Mouse (Mus musculus) ovary, postnatal 10 days (tissue): ENCODE measurements around the gene Bak1.

Experiments used
- DNase-seq: peaks from one replicate; pipeline ENCODE4 v3.0.0; 2022; ENCODE audit warnings: low spot score

Bak1 gene

DNA sequence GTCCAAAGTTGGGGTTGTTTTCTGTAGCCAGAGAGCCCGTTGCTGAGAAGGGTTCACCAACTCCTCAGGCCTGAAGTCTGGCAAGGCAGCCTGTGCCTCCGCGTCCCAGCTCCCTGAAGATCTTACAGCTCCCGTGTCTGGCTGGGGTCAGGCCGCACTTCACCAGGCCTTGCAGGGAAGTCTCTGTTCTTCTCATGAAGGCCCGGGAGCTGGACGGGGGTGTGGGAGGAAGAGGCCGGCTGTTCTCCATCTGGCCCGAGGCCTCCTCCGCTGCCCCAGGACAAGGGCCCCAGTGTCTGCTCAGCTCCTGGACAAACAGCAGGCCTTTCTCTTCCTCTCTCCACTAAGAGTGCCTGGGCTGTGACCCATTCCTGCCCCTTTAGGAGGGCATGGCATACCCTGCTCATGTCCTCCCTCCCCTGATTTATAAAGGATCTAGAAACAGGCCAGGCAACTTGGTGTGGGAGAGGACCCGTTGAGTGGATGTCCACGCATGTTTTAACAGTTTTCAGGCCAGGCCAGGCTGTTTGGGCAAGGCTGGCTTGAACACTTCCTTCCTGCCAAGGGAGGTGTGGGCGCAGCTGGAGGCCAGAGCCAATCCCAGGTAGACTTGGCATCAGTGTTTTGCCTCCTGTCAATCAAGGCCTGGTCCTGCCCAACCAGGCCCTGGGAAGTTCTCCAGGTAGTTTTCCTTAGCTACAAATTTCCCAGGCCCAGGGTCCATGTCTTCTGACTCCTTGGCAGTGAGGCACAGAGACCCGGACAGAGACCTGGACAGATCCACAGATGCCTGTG, 19.8 kb upstream of the Bak1 start:
- DNase-seq: peak; percentile 42

DNA sequence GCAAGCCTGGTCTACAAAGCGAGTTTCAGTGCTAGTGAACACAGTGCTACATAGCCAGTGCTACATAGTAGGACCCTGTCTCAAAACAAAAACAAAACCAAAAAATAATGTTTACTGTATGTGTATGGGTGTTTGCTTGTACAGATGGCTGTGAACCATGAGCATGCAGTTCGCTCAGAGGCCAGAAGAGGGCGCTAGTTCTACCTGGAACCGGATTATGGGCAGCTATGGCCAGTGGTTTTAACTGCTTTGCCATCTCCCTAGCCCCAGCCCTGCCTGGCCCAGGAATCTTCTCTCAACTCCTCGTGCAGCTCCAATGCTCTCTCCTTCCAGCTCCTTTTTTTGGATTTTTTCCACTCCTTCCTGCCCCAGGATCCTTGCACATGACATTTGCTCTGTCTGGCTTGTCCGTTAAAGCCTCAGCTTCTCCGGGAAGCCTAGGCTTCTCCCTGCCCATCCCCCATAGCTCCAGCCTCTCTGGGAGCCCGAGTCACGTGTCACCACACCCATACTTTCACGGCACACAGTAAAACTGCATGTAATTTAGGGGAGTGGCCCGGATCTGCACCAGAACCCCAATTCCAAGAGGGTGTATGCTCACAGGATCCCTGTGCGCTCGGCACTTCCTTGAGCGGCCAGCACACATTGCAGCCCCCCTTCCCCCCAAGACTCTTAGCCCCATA, 19.1 kb upstream of the Bak1 start:
- DNase-seq: no peak

DNA sequence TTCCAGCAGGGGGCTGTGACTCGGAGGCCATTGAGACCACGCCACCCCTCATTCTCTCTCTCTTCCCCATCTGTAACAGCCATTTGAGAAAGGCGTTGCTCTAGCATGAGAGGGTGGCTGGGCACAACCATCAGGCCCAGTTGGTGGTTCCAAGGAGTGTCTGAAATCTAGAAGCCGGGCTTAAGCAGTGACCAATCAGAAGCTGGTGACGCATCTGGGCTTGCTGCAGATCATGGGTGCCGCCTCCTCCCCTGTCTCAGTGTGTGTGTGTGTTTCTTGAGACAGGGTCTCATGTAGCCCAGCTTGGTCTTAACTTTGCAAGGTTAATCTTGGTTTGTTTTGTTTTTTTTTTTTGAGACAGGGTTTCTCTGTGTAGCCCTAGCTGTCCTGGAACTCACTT, 16.4 kb upstream of the Bak1 start:
- no peak for DNase-seq

GRCm38 (mm10) chr17:27042840-27043239, 14.0 kb upstream of the Bak1 start:
- DNase-seq: no peak

GRCm38 (mm10) chr17:27041787-27042055, 12.9 kb upstream of the Bak1 start:
- no peak for DNase-seq

- no peak for DNase-seq
Measured at GRCm38 (mm10) chr17:27041046-27041786, 12.4 kb upstream of the Bak1 start.

GRCm38 (mm10) chr17:27040304-27041045, 11.7 kb upstream of the Bak1 start:
- no peak for DNase-seq

- no peak for DNase-seq
Measured at GRCm38 (mm10) chr17:27039432-27040102, 10.8 kb upstream of the Bak1 start.

DNA sequence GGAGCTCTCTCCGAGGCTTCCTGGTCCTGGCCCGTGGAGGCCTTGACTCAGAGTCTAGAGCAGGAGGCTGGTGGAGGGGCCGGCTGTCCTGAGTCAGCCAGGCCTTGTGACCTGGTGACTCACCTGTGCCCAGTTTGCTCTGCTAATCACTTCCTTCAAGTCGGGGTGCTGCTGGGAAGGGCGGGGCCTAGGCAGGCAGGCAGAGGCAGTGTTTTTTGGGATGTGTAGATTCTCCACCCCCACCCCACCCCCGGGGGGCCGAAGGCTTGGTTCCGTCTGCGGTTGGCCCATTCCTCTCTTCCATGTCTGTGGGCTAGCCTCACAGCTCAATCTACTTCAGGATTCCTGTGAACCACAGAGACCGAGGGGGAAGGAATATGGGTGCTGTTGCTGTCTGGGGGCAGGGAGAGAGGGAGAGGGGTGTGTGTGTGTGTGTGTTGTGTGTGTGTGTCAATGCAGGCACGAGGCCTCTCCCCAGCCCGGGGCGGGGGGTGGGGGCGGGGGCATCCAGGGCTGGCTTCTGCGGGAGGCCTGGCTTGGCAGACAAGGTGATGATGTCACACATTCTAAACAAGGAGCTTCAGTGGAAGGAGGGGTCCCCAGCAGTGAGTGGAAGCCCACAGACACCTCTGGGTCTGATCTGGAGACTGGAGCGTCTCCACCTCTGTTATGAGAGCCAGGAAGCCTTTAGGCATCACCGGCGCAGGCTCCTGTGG, 9.7 kb upstream of the Bak1 start:
- DNase-seq: no peak

DNA sequence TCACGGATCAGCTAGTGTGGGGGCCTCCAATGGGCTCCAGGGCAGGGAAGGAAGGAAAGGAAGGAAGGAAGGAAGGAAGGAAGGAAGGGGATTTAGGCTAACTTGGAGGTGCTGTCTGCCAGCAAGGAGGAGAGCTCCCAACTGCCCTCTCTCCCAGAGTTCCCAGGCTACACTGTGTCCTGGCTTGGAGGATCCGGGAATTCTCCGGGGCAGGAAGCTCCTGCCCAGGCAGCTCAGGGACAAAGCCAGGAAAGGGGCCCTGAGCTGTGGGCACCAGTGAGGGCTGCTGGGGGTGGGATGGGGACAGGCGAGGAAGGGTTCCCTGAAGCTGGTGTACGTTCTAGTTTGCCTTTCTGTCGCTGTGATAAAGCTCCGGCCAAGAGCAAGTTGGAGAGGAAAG, 7.7 kb upstream of the Bak1 start:
- no peak for DNase-seq

DNA sequence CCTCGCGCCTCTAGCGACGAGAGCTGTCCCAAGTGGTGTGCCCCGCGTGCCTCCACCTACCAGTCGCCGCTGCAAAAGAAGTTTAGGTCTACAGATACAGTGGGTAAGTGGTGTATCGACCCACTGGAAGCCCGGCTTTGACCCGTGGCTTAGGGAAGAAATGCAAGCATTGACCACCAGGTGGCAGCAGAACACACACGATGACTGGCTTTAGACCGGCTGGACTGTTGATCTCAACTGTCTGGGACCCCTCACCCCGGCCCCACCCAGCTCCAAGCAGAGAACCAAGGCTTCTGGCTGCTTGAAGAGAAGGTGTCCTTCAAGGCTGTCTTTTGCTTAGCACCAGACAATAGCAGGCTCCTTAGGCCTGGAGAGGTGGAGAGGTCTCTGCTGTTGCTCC, 4.1 kb upstream of the Bak1 start:
- DNase-seq: peak; percentile 70

DNA sequence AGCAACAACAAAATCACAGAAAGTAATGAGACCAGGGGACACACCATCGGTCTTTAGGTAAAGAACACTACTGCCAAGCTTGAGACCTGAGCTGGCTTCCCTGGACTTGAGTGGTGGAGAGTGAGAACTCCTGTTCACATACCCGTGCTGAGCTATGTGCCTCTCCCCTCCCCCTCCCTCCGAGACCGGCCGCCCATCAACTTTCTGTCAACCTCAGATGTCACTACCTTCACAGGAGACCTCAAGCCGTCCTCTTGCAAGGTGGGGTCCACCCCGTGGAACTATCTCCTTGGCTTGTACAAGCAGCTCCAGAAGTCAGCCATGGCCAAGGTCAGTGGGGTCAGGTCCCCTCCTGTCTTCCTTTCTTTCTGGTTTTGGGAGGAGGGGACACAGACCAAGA, 3.5 kb upstream of the Bak1 start:
- DNase-seq: no peak

- no peak for DNase-seq
Measured at GRCm38 (mm10) chr17:27030896-27031295, 2.1 kb upstream of the Bak1 start.

- DNase-seq: no peak
Measured at GRCm38 (mm10) chr17:27029431-27029830, 622 bp upstream of the Bak1 start.

- peak; percentile 67 for DNase-seq
Measured at GRCm38 (mm10) chr17:27028284-27028795, 469 bp downstream of the Bak1 start.

GRCm38 (mm10) chr17:27027460-27028283, 1.1 kb downstream of the Bak1 start:
- DNase-seq: no peak

- DNase-seq: no peak
Measured at GRCm38 (mm10) chr17:27025951-27026350, 2.9 kb downstream of the Bak1 start.

DNA sequence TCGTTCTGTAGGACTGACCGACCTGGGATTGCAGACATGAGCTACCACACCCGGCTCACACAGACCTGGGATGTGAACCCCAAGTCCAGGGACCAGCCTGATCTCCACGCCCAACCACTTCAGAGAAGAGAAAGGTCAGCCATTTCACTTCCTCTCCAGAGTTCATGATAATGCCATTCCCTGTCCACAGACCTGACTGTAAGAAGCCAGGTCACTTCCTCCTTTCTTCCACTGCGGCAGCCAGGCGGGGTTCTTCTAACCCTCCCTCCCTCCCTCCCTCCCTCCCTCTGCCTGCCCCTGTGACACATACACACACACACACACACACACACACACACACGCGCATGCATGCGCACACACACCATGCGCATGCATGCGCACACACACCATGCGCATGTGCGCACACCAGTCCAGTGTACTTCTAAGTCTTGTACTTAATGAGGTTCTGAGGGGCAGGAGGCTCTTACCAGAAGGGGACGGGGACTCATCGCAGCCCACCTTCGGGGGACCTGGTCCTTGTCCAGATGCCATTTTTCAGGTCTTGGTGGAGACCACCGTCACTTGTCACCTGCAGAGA, 3.4 kb downstream of the Bak1 start:
- no peak for DNase-seq

- DNase-seq: no peak
Measured at GRCm38 (mm10) chr17:27023342-27023741, 5.5 kb downstream of the Bak1 start.

DNA sequence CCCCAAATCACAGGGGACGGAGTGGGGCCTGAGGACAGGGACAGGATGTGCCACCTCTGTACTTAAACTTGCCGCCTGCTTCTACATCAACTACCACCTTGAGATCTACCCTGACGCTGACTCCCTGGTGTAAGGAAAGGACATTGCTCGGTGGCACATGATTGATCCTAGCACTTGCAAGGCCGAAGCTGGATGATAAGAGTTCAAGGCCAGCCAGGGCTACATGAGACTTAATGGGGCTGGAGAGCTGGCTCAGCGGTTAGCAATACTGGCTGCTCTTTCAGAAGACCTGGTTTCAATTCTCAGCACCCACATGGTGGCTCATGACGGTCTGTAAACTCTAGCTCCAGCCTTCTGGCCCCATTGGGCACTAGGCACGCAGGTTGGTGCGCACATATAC, 7.1 kb downstream of the Bak1 start:
- no peak for DNase-seq
